Mouse (Mus musculus) hindbrain, embryonic 11.5 days (tissue): ENCODE results near the gene Tmem129. TPM values are rescaled to one million over a fixed set of nuclear protein-coding genes. Genes with fewer than 3 reads are reported as not detected.

Experiments
- polyA plus RNA-seq: library from polyadenylated mRNA; unstranded; fragments of >200 nt; fragmentation: Nextera tagmentation; extraction: Ambion mirVana; gene quantifications from 2 replicates; pipeline ENCODE4 v1.2.1, GENCODE M21; 2014

Tmem129 gene
- polyA plus RNA-seq, 1 experiment from 2014 or later: 37.2 TPM

Other genes starting within 250 kb of the Tmem129 start
- 0.32 and 0.60 TPM in 2 replicates for gene Nkx1-1, start 224.4 kb downstream of the Tmem129 start, polyA plus RNA-seq
- gene Fam53a, start 28.8 kb downstream of the Tmem129 start, polyA plus RNA-seq: 50.3 and 52.3 TPM in 2 replicates
- gene Gm9903, start 28.5 kb downstream of the Tmem129 start, polyA plus RNA-seq: 0.66 and 0.94 TPM in 2 replicates
- gene Slbp, start 5.8 kb downstream of the Tmem129 start, polyA plus RNA-seq: 257 and 262 TPM in 2 replicates
- gene Tacc3, start 288 bp downstream of the Tmem129 start, polyA plus RNA-seq: 232 and 255 TPM in 2 replicates
- gene Fgfr3, start 63.3 kb upstream of the Tmem129 start, polyA plus RNA-seq: 50.9 and 56.4 TPM in 2 replicates
- 40.2 and 44.9 TPM in 2 replicates for gene Letm1, start 124.4 kb upstream of the Tmem129 start, polyA plus RNA-seq
- gene Nsd2, start 162.3 kb upstream of the Tmem129 start, polyA plus RNA-seq: 95.3 and 104 TPM in 2 replicates